Mouse (Mus musculus) ES-E14 (cell line): ENCODE results near the gene Fam160a1. TPM values are rescaled to one million over a fixed set of nuclear protein-coding genes. Genes with fewer than 3 reads are reported as not detected.

Source experiments
- DNase-seq: peaks from one replicate; pipeline ENCODE4 v3.0.0-alpha.2; 2013; ENCODE audit warnings: low read depth, low spot score
- H3K27ac ChIP-seq: 2 replicates; pipeline ENCODE4 v1.5.1; 2012; ENCODE audit warnings: low read depth, mild to moderate bottlenecking, low read length, moderate library complexity, mixed read lengths; ENCODE audit not compliant: poor library complexity, insufficient read depth, severe bottlenecking
- H3K36me3 ChIP-seq: 2 replicates; pipeline ENCODE4 v1.6.1; 2012; ENCODE audit warnings: mild to moderate bottlenecking, low read length, moderate library complexity, mixed read lengths; ENCODE audit not compliant: control insufficient read depth, poor library complexity, insufficient read depth, severe bottlenecking
- H3K4me1 ChIP-seq, 2 experiments: fragments of 150-350 bp in 1 of 2; sonication (generic) in 1 of 2; 2 replicates each; pipeline ENCODE4 v1.6.1; 2012; ENCODE audit warnings: low read length in 2 of 2, mild to moderate bottlenecking in 1 of 2, mixed read lengths in 1 of 2; ENCODE audit not compliant: control insufficient read depth in 2 of 2, insufficient read depth in 2 of 2, poor library complexity in 1 of 2
- H3K4me3 ChIP-seq, 2 experiments: fragments of 150-350 bp in 1 of 2; sonication (generic) in 1 of 2; 2 replicates each; pipeline ENCODE4 v1.5.1; 2012; ENCODE audit warnings: low read length in 2 of 2, low read depth in 1 of 2, mild to moderate bottlenecking in 1 of 2, mixed read lengths in 1 of 2; ENCODE audit not compliant: insufficient read depth in 1 of 2, poor library complexity in 1 of 2, severe bottlenecking in 1 of 2
- H3K9ac ChIP-seq: 2 replicates; pipeline ENCODE4 v1.6.1; 2012; ENCODE audit warnings: low read depth, mild to moderate bottlenecking, low read length, mixed read lengths; ENCODE audit not compliant: poor library complexity, insufficient read depth, severe bottlenecking
- H3K9me3 ChIP-seq: fragments of 150-350 bp; sonication (generic); 2 replicates; pipeline ENCODE4 v1.6.1; 2012; ENCODE audit warnings: low read depth, mild to moderate bottlenecking, low read length; ENCODE audit not compliant: control insufficient read depth, insufficient read depth
- CHD2 ChIP-seq: IDR thresholded peaks from 2 replicates; pipeline ENCODE4 v1.6.1; 2014; ENCODE audit warnings: mild to moderate bottlenecking, low read depth, low read length, inconsistent platforms
- HCFC1 ChIP-seq: IDR thresholded peaks from 2 replicates; pipeline ENCODE4 v1.6.1; 2012; ENCODE audit warnings: low read length, inconsistent platforms, borderline replicate concordance; ENCODE audit not compliant: insufficient read depth
- MAFK ChIP-seq: IDR thresholded peaks from 2 replicates; pipeline ENCODE4 v1.6.1; 2014; ENCODE audit warnings: mild to moderate bottlenecking, low read depth, low read length, inconsistent platforms; ENCODE audit not compliant: insufficient read depth
- ZC3H11A ChIP-seq: IDR thresholded peaks from 2 replicates; pipeline ENCODE4 v1.6.1; 2012; ENCODE audit warnings: low read depth, mild to moderate bottlenecking, inconsistent platforms, low read length, borderline replicate concordance
- ZNF384 ChIP-seq: IDR thresholded peaks from 2 replicates; pipeline ENCODE4 v1.6.1; 2012; ENCODE audit warnings: low read depth, low read length, inconsistent platforms
- in situ Hi-C, 2 experiments: fragments of 600-800 bp; cut with MboI; formaldehyde crosslinking; loops; one replicate each; pipeline ENCODE4 v1.15.1; 2025; ENCODE audit warnings: low sequenced_read_pairs in 2 of 2, inconsistent platforms in 1 of 2; ENCODE audit not compliant: unreplicated experiment in 2 of 2
- total RNA-seq: library from RNA; depleted of rRNA; stranded (reverse); fragments of 300-350 nt; gene quantifications from 2 replicates; pipeline ENCODE4 v1.2.3, GENCODE M21; 2012

Gene Fam160a1
- total RNA-seq, 1 experiment, result 1.4 TPM

- no peak for DNase-seq
- Histone ChIP-seq H3K9ac (no peak overlapping the region), H3K36me3 (no peaks in the 10 kb centered on the region), H3K9me3 (no peaks in the 10 kb centered on the region), H3K27ac (no peak overlapping the region), H3K4me3 (no peak overlapping the region), H3K4me1 (no peaks in the 10 kb centered on the region)
- in situ Hi-C loops, result no loop called here
- TF ChIP-seq MAFK (no peak), ZNF384 (no peak), CHD2 (no peak)
Observed at GRCm38 (mm10) chr3:85661926-85662813, 154.9 kb downstream of the Fam160a1 start.

GRCm38 (mm10) chr3:85659681-85660080 is 157.4 kb downstream of the Fam160a1 start:
- H3K9me3 ChIP-seq, result no peaks in the 10 kb centered on the region
- in situ Hi-C loops, result no loop called here
- no peak overlapping the region for H3K4me3 ChIP-seq
- no peak for DNase-seq
- no peaks in the 10 kb centered on the region for H3K4me1 ChIP-seq
- H3K9ac ChIP-seq, result no peak overlapping the region
- no peak overlapping the region for H3K27ac ChIP-seq
- no peak for TF ChIP-seq MAFK
- no peaks in the 10 kb centered on the region for H3K36me3 ChIP-seq

GRCm38 (mm10) chr3:85655538-85655937 is 161.6 kb downstream of the Fam160a1 start:
- no peak for DNase-seq
- peaks cover 3% of the 10 kb centered on the region for H3K36me3 ChIP-seq
- H3K4me1 ChIP-seq, result no peaks in the 10 kb centered on the region
- H3K27ac ChIP-seq, result no peak overlapping the region
- no peaks in the 10 kb centered on the region for H3K9me3 ChIP-seq
- no peak overlapping the region for H3K4me3 ChIP-seq
- TF ChIP-seq ZC3H11A (no peak), ZNF384 (no peak), CHD2 (no peak), HCFC1 (no peak)
- in situ Hi-C loops, result no loop called here
- H3K9ac ChIP-seq, result no peak overlapping the region

GRCm38 (mm10) chr3:85652727-85653665 is 164.1 kb downstream of the Fam160a1 start:
- Histone ChIP-seq H3K9ac (no peak overlapping the region), H3K27ac (no peak overlapping the region), H3K36me3 (peaks cover 3% of the 10 kb centered on the region), H3K4me3 (no peak overlapping the region), H3K4me1 (no peaks in the 10 kb centered on the region), H3K9me3 (no peaks in the 10 kb centered on the region)
- no peak for TF ChIP-seq ZC3H11A
- TF ChIP-seq ZNF384, result no peak
- in situ Hi-C loops, result no loop called here
- DNase-seq, result no peak
